Mouse (Mus musculus) kidney, postnatal 36 days (tissue): ENCODE measurements at regions not wholly inside any gene's neighbourhood (a gene's known extent, or its start where the extent isn't known, plus 50 kb on each side); places are given as distances from the start of the nearest gene placed in this dataset.

Experiments used
- DNase-seq, 2 experiments: peaks; one replicate each; pipeline ENCODE4 v3.0.0; 2021 to 2022; ENCODE audit warnings: mixed read lengths in 2 of 2

- no peak for DNase-seq
These were observed 3230.3 kb downstream of the 9330182O14Rik start for GRCm38 (mm10) chr15:43364496-43364895.

- no peak for DNase-seq
These were observed 3238.9 kb downstream of the 9330182O14Rik start for GRCm38 (mm10) chr15:43373072-43373471.

GRCm38 (mm10) chr15:43382405-43382804 lies 3248.2 kb downstream of the 9330182O14Rik start:
- DNase-seq: no peak

GRCm38 (mm10) chr15:43399821-43400220 lies 3265.7 kb downstream of the 9330182O14Rik start:
- no peak for DNase-seq

- DNase-seq: peak in 1 of 2 experiments; percentile 10
These were observed 3269.4 kb downstream of the 9330182O14Rik start for GRCm38 (mm10) chr15:43403585-43403984.
